Mouse (Mus musculus) natural killer cell, adult 2 months (primary cell): ENCODE results near the gene Adam6b.
A peak's percentile ranks its signal among the peaks of the same experiment; 100 is the strongest.
"Not testable (repeated sequence)": the region's sequence is repeated elsewhere in the genome, so short reads cannot be mapped to it uniquely, and the experiment has no call there.

Source experiments
- DNase-seq, 2 experiments: peaks; one replicate each; pipeline ENCODE4 v3.0.0; 2022; ENCODE audit warnings: low spot score in 2 of 2

The Adam6b gene

GRCm38 (mm10) chr12:113489211-113489610 is at the start of gene Adam6b:
Gene Adam6b (plus strand): TSS chr12:113489511.
- DNase-seq: not testable (repeated sequence)

GRCm38 (mm10) chr12:113446061-113446460 is 43.2 kb upstream of the Adam6b start:
- peak in 1 of 2 experiments; percentile 18 for DNase-seq

GRCm38 (mm10) chr12:113476164-113476563 is 13.1 kb upstream of the Adam6b start:
- no peak for DNase-seq

- DNase-seq: no peak
Observed at GRCm38 (mm10) chr12:113482147-113482546, 7.2 kb upstream of the Adam6b start.

- no peak for DNase-seq
Observed at GRCm38 (mm10) chr12:113482661-113483389, 6.5 kb upstream of the Adam6b start.

- no peak for DNase-seq
Observed at GRCm38 (mm10) chr12:113483492-113484162, 5.7 kb upstream of the Adam6b start.

- peak in 1 of 2 experiments; percentile 10 for DNase-seq
Observed at GRCm38 (mm10) chr12:113484971-113485485, 4.3 kb upstream of the Adam6b start.

GRCm38 (mm10) chr12:113487693-113488092 is 1.6 kb upstream of the Adam6b start:
- peak; percentile 51 to 60 for DNase-seq

- no peak for DNase-seq
Observed at GRCm38 (mm10) chr12:113525901-113526300, 36.6 kb downstream of the Adam6b start.
